Mouse (Mus musculus) liver, embryonic 14.5 days (tissue): Measurements from ENCODE around the gene Chst15.

Experiments used
- CTCF ChIP-seq: IDR thresholded peaks from 2 replicates; pipeline ENCODE4 v1.5.1; 2016; ENCODE audit warnings: antibody characterized with exemption, low read depth, control low read depth
- EP300 ChIP-seq: IDR thresholded peaks from 2 replicates; pipeline ENCODE4 v1.6.1; 2016; ENCODE audit warnings: antibody characterized with exemption, low read depth

- TF ChIP-seq CTCF (no peak), EP300 (no peak)
These were observed 41.7 kb upstream of the Chst15 start for GRCm38 (mm10) chr7:132358709-132359108.
